Mouse (Mus musculus) embryonic facial prominence, embryonic 12.5 days (tissue): ENCODE results near the gene Eef1e1. TPM values are rescaled to one million over a fixed set of nuclear protein-coding genes. Genes with fewer than 3 reads are reported as not detected.
"Not testable (repeated sequence)": the region's sequence is repeated elsewhere in the genome, so short reads cannot be mapped to it uniquely, and the experiment has no call there.

ENCODE experiments used
- ATAC-seq: fragments of 200-750 bp; cut with Nextera tagmentation; 2 replicates; pipeline ENCODE4 v1.8.0; 2017; ENCODE audit not compliant: insufficient number of reproducible peaks, insufficient read depth, low FRiP score, low TSS enrichment
- H3K27ac ChIP-seq: fragments of 300-500 bp; sonication (generic); 2 replicates; pipeline ENCODE4 v1.5.1; 2016; ENCODE audit warnings: mild to moderate bottlenecking
- H3K27me3 ChIP-seq: fragments of 300-500 bp; sonication (generic); 2 replicates; pipeline ENCODE4 v1.6.1; 2016; ENCODE audit warnings: mild to moderate bottlenecking, moderate library complexity
- H3K36me3 ChIP-seq: fragments of 300-500 bp; sonication (generic); 2 replicates; pipeline ENCODE4 v1.6.1; 2016; ENCODE audit warnings: mild to moderate bottlenecking
- H3K4me1 ChIP-seq: fragments of 300-500 bp; sonication (generic); 2 replicates; pipeline ENCODE4 v1.6.1; 2016
- H3K4me2 ChIP-seq: fragments of 300-500 bp; sonication (generic); replicated peaks from 2 replicates; pipeline ENCODE4 v1.6.1; 2016; ENCODE audit warnings: mild to moderate bottlenecking, moderate library complexity
- H3K4me3 ChIP-seq: fragments of 300-500 bp; sonication (generic); 2 replicates; pipeline ENCODE4 v1.5.1; 2016; ENCODE audit warnings: mild to moderate bottlenecking
- H3K9ac ChIP-seq: fragments of 300-500 bp; sonication (generic); 2 replicates; pipeline ENCODE4 v1.6.1; 2016; ENCODE audit warnings: mild to moderate bottlenecking, moderate library complexity
- H3K9me3 ChIP-seq: fragments of 300-500 bp; sonication (generic); 2 replicates; pipeline ENCODE4 v1.6.1; 2016; ENCODE audit warnings: mild to moderate bottlenecking, moderate library complexity
- WGBS: fragments of 180-500 bp; shearing (Covaris S2); methylation state at CpG from one replicate; pipeline ENCODE4 v1.1.7; 2016; 5-methylcytosine and 5-hydroxymethylcytosine counted together
- polyA plus RNA-seq: library from polyadenylated mRNA; unstranded; fragments of >200 nt; fragmentation: Nextera tagmentation; extraction: Ambion mirVana; gene quantifications from 2 replicates; pipeline ENCODE4 v1.2.1, GENCODE M21; 2016

Gene Eef1e1
- polyA plus RNA-seq, result 44.9 TPM in 2 replicates

DNA sequence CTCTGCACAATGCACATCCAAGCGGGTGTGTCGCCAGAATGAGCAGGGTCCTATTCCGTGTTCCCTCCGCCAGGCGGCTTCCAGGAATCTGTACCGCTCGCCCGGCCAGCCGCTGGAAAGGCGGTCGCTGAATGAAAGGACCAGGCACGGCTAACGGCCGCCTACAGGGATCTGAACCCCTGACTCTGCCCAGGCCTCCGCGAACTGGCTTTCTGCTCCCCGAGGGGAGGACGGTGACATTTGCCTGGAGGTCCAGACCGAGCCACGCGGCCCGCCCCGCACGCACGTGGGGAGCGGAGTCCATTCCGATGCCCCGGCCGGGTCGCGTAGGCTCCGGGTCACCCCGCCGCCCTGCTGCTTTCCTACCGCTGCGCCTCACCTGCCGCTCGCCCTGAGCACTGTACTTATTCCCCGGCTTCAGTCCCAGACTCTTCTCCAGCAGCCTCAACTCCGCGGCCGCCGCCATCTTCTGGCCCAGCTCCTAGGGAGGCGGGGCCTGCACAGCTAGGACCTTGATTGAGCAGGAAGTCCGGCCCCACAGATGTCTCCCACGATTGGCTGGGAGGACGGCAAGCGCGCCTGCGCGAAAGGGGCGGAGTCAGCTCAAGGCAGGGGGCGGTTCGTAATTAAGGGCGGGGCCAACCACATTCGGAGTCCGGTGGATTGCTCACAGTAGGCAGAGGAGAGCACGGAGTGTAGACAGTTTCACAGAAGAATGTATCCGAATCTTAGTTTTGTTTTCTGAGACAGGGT lies at the start of gene Eef1e1:
Gene Eef1e1 (minus strand): TSS at position 531 of the 753 bp plus-strand sequence.
- H3K27ac ChIP-seq, result peak within 1 kb of the TSS; percentile 88
- WGBS, result under 1% methylated on average over 52 of the region's 59 CpGs
- peak; percentile 95 for ATAC-seq
- peak within 1 kb of the TSS; percentile 85 for H3K9ac ChIP-seq
- H3K36me3 ChIP-seq, result peaks cover 22% of the 10 kb centered on the region
- H3K4me3 ChIP-seq, result peak within 1 kb of the TSS; percentile 87
- H3K27me3 ChIP-seq, result no peaks in the 10 kb centered on the region
- peak within 1 kb of the TSS; percentile 56 for H3K4me2 ChIP-seq
- no peaks in the 10 kb centered on the region for H3K9me3 ChIP-seq
- peaks cover 9% of the 10 kb centered on the region for H3K4me1 ChIP-seq

DNA sequence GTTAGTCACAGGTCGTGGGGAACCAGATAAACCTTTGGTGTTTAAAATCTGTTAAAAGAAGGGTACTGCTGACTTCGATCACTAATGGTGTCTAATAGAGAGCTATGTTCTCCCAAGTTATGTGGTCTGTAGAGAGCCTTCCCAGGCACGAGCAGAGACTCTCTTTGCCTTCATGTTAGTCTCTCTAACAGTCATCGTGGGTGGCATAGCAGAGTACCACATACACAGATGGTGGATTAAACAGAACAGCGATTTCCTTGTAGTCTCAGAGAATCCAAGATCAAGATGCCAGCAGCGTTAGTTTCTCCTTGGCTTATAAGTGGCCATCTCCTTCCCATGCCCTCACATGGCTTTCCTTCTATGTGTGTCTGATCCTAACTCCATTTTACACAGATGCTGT lies 32.0 kb upstream of the Eef1e1 start:
- Histone ChIP-seq H3K4me1 (no peaks in the 10 kb centered on the region), H3K9ac (no peak overlapping the region), H3K9me3 (no peaks in the 10 kb centered on the region), H3K4me2 (no peak overlapping the region), H3K27ac (no peak overlapping the region), H3K4me3 (no peak overlapping the region), H3K36me3 (no peaks in the 10 kb centered on the region), H3K27me3 (no peaks in the 10 kb centered on the region; the same call in 1 of the 2 replicates)
- no peak for ATAC-seq
- 74% methylated on average over 6 of the region's 6 CpGs for WGBS

DNA sequence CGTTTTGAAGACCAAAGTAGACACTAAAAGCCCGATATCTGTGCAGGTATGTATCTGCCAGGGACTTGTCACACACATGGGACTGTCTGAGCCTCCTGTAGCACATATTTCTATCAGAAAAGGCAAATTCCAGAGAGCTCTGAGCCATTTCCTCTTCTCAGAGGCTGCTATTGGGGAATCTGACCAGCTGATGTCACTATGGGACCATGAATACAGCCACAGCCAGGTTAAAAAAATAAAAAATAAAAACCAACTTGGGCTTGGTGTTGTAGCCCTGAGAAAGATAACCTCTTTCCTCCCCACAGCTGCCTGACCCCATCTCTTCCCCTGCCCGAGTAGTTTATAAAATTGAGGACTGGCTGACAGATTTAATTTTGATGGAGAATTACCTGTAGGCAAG lies 31.2 kb upstream of the Eef1e1 start:
- Histone ChIP-seq H3K27me3 (no peaks in the 10 kb centered on the region; the same call in 1 of the 2 replicates), H3K4me3 (no peak overlapping the region), H3K9ac (no peak overlapping the region), H3K9me3 (no peaks in the 10 kb centered on the region), H3K36me3 (no peaks in the 10 kb centered on the region), H3K4me1 (no peaks in the 10 kb centered on the region), H3K27ac (no peak overlapping the region), H3K4me2 (no peak overlapping the region)
- ATAC-seq, result no peak
- 47% methylated on average over 3 of the region's 3 CpGs for WGBS

DNA sequence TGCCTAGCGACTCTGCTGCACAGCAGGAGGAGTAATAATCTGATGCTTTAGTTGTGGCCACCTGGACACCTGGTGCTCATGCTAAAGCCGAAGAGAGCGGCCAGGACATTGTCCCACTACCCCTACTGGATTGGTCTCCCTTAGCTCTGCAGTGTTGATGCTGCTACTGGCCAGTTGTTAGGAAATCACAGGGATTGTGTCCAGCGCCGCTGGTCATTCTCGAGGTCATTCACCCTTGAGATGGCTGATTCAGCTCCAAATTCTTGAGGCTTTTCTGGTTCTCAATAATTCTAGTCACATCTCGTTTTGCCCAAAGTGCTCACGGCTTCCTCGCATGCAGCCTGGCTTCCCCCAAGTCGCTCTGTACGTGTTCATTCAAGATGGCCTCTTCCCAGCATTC lies 29.9 kb upstream of the Eef1e1 start:
- Histone ChIP-seq H3K27ac (no peak overlapping the region), H3K36me3 (no peaks in the 10 kb centered on the region), H3K27me3 (no peaks in the 10 kb centered on the region; the same call in 1 of the 2 replicates), H3K9me3 (no peaks in the 10 kb centered on the region), H3K4me1 (no peaks in the 10 kb centered on the region), H3K4me2 (no peak overlapping the region), H3K9ac (no peak overlapping the region), H3K4me3 (no peak overlapping the region)
- ATAC-seq, result no peak
- 87% methylated on average over 11 of the region's 11 CpGs for WGBS

DNA sequence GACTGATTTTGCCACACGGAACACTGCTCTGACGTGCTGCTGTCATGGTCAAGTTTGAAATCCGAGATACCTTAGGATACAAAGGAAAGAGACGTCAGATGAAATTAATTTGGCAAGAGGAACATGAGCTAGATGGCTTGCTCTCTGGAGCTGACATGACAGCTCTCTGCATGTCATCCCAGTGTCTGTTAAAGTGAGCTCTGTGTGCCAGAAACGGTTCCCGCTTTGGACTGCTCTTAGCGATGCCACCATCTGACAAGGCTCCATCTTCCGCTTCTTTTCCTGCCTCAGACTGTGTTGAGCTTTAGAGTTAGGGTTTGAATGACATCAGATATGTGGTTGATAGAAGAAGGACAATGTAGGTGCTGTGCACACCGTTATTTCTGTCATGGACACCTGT lies 13.5 kb upstream of the Eef1e1 start:
- H3K36me3 ChIP-seq, result no peaks in the 10 kb centered on the region
- no peak overlapping the region for H3K9ac ChIP-seq
- no peak overlapping the region for H3K27ac ChIP-seq
- WGBS, result 70% methylated on average over 9 of the region's 9 CpGs
- ATAC-seq, result no peak
- no peaks in the 10 kb centered on the region for H3K27me3 ChIP-seq
- no peak overlapping the region for H3K4me3 ChIP-seq
- no peaks in the 10 kb centered on the region for H3K9me3 ChIP-seq
- H3K4me1 ChIP-seq, result no peaks in the 10 kb centered on the region
- H3K4me2 ChIP-seq, result no peak overlapping the region

DNA sequence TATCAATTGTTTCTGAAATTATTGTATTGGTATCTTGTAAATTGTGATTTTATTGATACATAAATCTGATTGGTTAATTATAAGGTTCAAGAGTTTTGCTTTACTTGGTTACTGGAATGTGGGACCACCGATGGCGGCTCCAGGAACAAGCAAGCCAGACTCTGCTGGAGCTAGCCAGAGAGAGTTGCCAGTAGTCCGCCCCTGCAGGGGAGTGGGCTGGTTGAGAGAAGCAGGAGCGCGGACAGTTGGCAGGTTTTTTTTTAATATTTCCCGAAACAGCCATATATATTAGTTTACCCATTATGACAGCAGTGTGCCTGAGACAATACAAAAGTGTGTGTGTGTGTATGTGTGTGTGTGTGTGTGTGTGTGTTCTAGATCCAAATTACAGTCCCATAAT lies 12.6 kb upstream of the Eef1e1 start:
- 86% methylated on average over 6 of the region's 6 CpGs for WGBS
- H3K4me1 ChIP-seq, H3K36me3 ChIP-seq, H3K4me3 ChIP-seq, H3K27ac ChIP-seq, ATAC-seq, H3K27me3 ChIP-seq, H3K4me2 ChIP-seq, H3K9ac ChIP-seq, H3K9me3 ChIP-seq: not testable (repeated sequence)

DNA sequence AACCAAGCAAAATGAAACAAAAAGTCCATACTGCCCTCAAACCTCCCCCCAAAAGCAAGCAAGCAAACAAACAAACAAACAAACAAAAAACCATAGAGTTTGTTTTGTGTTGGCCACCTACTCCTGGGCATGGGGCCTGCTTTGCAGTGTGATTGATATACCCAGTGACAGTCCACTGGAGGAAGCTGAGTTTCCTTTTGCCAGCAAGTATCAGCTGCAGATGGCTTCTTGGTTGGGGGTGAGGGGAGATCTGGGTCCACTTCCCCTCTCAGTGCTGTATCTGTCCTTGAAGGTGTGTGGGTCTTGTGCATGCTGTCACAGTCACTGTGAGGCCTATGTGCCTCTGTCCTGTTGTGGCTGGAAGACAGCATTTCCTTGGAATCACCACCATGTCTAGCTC lies 11.2 kb upstream of the Eef1e1 start:
- ATAC-seq, result no peak
- Histone ChIP-seq H3K9me3 (no peaks in the 10 kb centered on the region), H3K27ac (no peak overlapping the region), H3K4me3 (no peak overlapping the region), H3K27me3 (no peaks in the 10 kb centered on the region), H3K36me3 (no peaks in the 10 kb centered on the region), H3K4me1 (no peaks in the 10 kb centered on the region), H3K9ac (no peak overlapping the region), H3K4me2 (no peak overlapping the region)

DNA sequence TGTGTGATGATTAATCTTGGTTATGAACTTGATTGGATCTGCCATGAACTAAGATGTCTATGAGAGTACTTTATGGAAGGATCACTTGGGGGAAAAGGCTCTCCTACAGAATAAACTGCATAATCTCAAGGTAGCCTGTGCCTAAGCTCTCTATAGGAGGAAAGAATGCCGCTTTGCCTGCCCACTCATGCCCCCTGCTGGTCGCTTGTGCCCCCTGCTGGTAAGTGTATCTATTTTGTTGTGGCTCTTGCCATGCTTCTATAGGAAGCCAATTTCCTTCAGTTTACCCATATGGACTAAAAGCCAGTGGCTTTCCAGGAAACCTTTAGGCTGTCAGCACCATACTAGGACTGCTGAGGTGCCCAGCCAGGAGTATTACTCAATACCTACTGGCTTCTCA lies 9.7 kb upstream of the Eef1e1 start:
- H3K27me3 ChIP-seq, result no peaks in the 10 kb centered on the region
- H3K9ac ChIP-seq, result no peak overlapping the region
- no peak overlapping the region for H3K4me2 ChIP-seq
- no peak overlapping the region for H3K4me3 ChIP-seq
- WGBS, result 26% methylated on average over 2 of the region's 2 CpGs
- ATAC-seq, result no peak
- no peaks in the 10 kb centered on the region for H3K4me1 ChIP-seq
- H3K27ac ChIP-seq, result no peak overlapping the region
- H3K9me3 ChIP-seq, result no peaks in the 10 kb centered on the region
- no peaks in the 10 kb centered on the region for H3K36me3 ChIP-seq

DNA sequence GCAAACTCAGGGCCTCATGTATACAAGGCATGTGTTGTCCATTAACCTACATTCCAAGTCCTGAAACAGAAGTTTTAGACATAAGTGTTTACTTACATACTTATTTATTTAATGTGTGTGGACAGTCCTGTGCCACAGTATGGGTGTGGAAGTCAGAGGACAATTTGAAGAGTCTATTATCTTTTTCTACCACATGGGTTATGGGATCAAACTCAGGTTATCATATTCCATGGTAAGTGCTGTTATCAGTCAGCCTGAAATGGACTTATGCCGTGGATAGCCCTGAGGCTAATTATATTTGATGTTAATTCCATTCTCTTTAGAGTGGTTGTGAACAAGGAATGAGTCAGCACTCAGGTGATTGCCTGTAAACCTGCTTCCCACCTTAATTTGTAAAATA lies 5.9 kb upstream of the Eef1e1 start:
- no peaks in the 10 kb centered on the region for H3K9me3 ChIP-seq
- H3K9ac ChIP-seq, result no peak overlapping the region
- ATAC-seq, result no peak
- no peak overlapping the region for H3K4me2 ChIP-seq
- H3K27me3 ChIP-seq, result no peaks in the 10 kb centered on the region
- 58% methylated on average over 1 of the region's 1 CpGs for WGBS
- H3K27ac ChIP-seq, result no peak overlapping the region
- no peaks in the 10 kb centered on the region for H3K4me1 ChIP-seq
- H3K36me3 ChIP-seq, result no peaks in the 10 kb centered on the region
- H3K4me3 ChIP-seq, result no peak overlapping the region

DNA sequence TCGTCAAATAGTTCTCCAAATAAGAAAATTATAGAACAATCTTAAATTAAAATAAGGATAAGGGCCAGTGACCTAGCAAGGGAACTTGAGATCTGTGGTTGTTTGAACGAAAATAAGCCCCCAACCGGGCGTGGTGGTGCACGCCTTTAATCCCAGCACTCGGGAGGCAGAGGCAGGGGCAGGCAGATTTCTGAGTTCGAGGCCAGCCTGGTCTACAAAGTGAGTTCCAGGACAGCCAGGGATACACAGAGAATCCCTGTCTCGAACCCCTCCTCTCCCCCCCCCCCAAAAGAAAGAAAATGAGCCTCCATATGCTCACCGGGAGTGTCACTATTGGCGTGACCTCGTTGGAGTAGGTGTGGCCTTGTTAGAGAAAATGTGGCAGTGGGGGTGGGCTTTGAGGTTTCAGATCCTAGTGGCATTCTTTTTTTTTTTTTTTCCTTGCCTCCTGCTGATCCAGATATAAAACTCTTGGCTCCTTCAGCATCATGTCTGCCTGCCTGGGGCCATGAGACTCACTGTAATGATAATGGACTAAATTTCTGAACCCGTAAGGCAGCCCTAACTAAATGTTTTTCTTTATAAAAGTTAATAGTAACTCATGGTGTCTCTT lies 772 bp upstream of the Eef1e1 start:
- no peaks in the 10 kb centered on the region for H3K9me3 ChIP-seq
- peaks cover 9% of the 10 kb centered on the region for H3K4me1 ChIP-seq
- H3K27ac ChIP-seq, result no peak overlapping the region
- H3K36me3 ChIP-seq, result peaks cover 12% of the 10 kb centered on the region
- no peak overlapping the region for H3K4me2 ChIP-seq
- H3K4me3 ChIP-seq, result no peak overlapping the region
- no peaks in the 10 kb centered on the region for H3K27me3 ChIP-seq
- WGBS, result 89% methylated on average over 12 of the region's 12 CpGs
- ATAC-seq, result no peak
- no peak overlapping the region for H3K9ac ChIP-seq

DNA sequence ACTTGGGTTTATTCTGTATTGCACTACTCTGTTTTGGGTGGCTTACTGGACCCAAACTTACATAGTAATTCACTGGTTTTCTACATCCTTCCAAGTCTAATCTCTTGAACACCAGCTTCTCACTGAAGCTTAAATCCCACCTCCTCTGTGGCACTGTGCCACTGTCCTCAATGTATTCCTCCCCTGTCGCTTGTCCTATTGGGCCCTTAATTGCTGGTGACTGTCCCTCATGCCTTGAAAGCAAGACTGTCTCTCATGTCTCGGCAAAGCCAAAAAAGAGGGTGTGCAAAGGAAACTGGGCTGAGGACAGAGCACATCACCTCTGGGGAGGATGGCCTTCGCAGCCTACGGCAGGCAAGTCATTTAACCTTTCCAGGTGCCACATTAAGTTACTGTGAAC lies 993 bp downstream of the Eef1e1 start:
- peaks cover 9% of the 10 kb centered on the region for H3K4me1 ChIP-seq
- H3K36me3 ChIP-seq, result peaks cover 29% of the 10 kb centered on the region
- peak overlapping the region; percentile 87 for H3K4me3 ChIP-seq
- no peaks in the 10 kb centered on the region for H3K9me3 ChIP-seq
- no peak for ATAC-seq
- H3K27me3 ChIP-seq, result no peaks in the 10 kb centered on the region
- 17% methylated on average over 4 of the region's 4 CpGs for WGBS
- no peak overlapping the region for H3K27ac ChIP-seq
- H3K4me2 ChIP-seq, result peak overlapping the region; percentile 56
- H3K9ac ChIP-seq, result peak overlapping the region; percentile 85

DNA sequence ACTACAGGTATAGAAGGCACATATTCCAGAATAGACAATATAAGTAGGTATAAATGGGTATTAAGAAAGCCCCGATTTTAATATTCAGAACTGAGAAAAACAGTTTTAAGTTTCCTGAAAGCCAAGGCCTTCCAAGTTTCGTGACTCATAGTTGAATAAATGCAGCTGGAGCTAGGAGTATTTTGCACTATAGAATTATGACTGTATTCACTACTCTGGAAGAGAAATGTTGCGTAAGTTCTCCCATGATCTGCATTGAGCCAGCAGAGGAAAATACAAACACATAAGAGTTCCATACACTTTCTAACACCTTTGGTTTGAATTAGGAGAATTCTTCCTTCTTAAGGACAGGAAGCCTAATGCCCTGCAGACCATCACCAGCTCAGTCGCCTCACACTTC lies 8.6 kb downstream of the Eef1e1 start:
- WGBS, result 92% methylated on average over 4 of the region's 4 CpGs
- peaks cover 86% of the 10 kb centered on the region for H3K36me3 ChIP-seq
- H3K4me1 ChIP-seq, result no peaks in the 10 kb centered on the region
- H3K9me3 ChIP-seq, result no peaks in the 10 kb centered on the region
- H3K9ac ChIP-seq, result no peak overlapping the region
- no peak overlapping the region for H3K27ac ChIP-seq
- H3K4me3 ChIP-seq, result no peak overlapping the region
- no peak for ATAC-seq
- no peak overlapping the region for H3K4me2 ChIP-seq
- no peaks in the 10 kb centered on the region for H3K27me3 ChIP-seq
